Mouse (Mus musculus) hematopoietic multipotent progenitor cell, adult 10-12 weeks (in vitro differentiated cells): ENCODE data around the gene Pou2f2. TPM values are rescaled to one million over a fixed set of nuclear protein-coding genes. Genes with fewer than 3 reads are reported as not detected.

Experiments used
- polyA plus RNA-seq: library from polyadenylated mRNA; stranded (reverse); fragments of >175 nt; gene quantifications from 2 replicates; pipeline ENCODE4 v1.2.3, GENCODE M21; 2012; ENCODE audit warnings: low replicate concordance

Pou2f2 gene
- polyA plus RNA-seq, result 393 and 487 TPM in 2 replicates

GRCm38 (mm10) chr7:25179606-25180161 is at the start of gene Pou2f2:
Pou2f2 (minus strand) TSS chr7:25179726.

DNA sequence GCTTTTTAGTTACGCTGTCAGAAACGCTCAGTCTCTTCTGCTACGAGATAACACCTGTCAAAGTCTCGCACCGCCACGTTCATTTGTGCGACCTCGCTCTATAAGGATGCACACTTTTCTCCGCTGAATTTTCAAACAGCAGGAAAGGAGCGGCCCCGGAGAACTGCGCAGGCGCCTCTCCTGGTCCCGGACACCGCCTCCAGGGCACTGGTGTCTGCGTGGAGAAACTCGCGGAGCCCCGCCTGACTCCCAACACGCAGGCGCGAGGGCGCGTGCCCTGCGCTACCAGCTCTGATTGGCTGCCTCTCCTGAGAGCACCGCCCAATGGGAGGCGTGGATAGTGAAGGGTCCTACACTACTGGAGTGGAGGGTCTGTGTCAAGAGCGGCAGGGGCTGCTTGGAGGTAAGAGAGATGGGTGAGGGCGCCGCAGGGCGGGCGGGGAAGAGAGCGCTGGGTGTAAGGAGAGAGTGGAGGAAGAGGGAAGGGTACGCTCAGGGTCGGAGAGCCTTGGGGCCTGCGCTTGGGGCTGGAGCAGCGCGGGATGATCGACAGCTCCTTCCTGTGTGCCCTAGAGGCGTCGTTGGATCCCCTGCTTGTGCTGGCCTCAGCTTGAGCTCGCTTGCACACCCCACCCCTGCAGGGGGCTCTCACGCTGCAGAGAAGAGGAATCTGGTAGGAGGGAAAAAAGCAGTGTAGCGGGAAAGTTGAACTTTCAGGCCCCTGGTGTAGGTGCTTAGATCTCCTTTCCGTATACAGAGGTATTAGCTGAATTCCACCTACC is 41.8 kb upstream of the Pou2f2 start, which contains the start of gene Zfp526:
Zfp526 (plus strand) TSS at position 324 of the 782 bp plus-strand sequence.

GRCm38 (mm10) chr7:25220457-25221101 is 41.1 kb upstream of the Pou2f2 start, which contains the start of gene Dedd2:
Dedd2 (minus strand) TSS chr7:25220615.

DNA sequence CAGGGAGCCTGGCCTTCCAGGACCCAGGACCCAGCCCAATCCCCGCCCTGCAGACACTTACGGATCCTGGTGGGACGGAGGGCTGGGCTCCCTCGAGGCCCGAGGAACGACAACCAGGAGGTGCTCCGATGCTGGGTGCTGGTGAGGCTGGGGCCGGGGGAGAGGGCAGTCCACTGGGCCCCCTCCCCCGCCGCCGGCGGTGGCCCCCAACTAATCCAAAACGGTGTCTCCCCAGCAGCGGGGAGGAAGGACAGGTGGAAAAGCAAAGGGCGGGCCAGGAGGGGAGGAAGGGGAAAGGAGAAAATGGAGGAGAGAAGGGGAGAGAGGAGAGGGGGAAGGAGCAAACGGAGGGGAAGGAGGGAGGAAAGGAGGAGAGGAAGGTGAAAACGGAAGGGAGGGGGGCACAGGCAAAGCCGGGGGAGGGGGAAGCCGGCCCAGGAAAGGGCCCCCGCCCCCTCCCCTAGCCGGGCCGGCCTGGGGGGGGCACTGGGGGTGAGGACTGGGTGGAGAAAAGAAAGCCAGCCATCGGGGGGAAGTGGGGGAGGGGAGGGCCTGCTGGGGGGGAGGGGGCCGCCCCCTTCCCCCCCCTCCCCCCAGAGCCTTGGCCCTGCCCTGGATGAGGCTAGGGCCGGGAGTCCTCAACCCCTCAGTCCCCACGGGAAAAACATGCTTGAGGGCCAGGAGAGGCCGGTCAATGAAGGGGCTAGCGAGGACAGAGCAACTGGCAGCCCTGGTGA is 107.4 kb downstream of the Pou2f2 start, which contains the start of the genes Grik5 and Zfp574:
Grik5 (minus strand) TSS at position 368 of the 737 bp plus-strand sequence.
Zfp574 (plus strand) TSS at position 589 of the 737 bp plus-strand sequence.

Other genes with a start within 250 kb of the Pou2f2 start
- gene Gm4881, start 235.2 kb downstream of the Pou2f2 start, polyA plus RNA-seq, result 0.17 TPM in 1 of 2 replicates, not detected in the other
- 384 and 783 TPM in 2 replicates for gene Rabac1, start 207.0 kb downstream of the Pou2f2 start, polyA plus RNA-seq
- 50.1 and 135 TPM in 2 replicates for gene Atp1a3, start 173.8 kb downstream of the Pou2f2 start, polyA plus RNA-seq
- gene Grik5, start 107.4 kb downstream of the Pou2f2 start, polyA plus RNA-seq, result 7.5 and 16.2 TPM in 2 replicates
- 46.0 and 87.0 TPM in 2 replicates for gene Zfp574, start 107.2 kb downstream of the Pou2f2 start, polyA plus RNA-seq
- gene Dedd2, start 40.9 kb upstream of the Pou2f2 start, polyA plus RNA-seq, result 86.8 and 170 TPM in 2 replicates
- 19.3 and 28.6 TPM in 2 replicates for gene Zfp526, start 41.7 kb upstream of the Pou2f2 start, polyA plus RNA-seq
- gene Gsk3a, start 58.1 kb upstream of the Pou2f2 start, polyA plus RNA-seq, result 120 and 195 TPM in 2 replicates
- gene Erf, start 71.0 kb upstream of the Pou2f2 start, polyA plus RNA-seq, result 56.1 and 93.1 TPM in 2 replicates
- 539 and 737 TPM in 2 replicates for gene Cic, start 88.0 kb upstream of the Pou2f2 start, polyA plus RNA-seq
- gene Pafah1b3, start 118.3 kb upstream of the Pou2f2 start, polyA plus RNA-seq, result 45.5 and 59.6 TPM in 2 replicates
- 0.18 TPM in 1 of 2 replicates, not detected in the other for gene Prr19, start 121.7 kb upstream of the Pou2f2 start, polyA plus RNA-seq
- 0.31 TPM in 1 of 2 replicates, not detected in the other for gene Tmem145, start 126.4 kb upstream of the Pou2f2 start, polyA plus RNA-seq
- 3.7 and 7.4 TPM in 2 replicates for gene Megf8, start 137.4 kb upstream of the Pou2f2 start, polyA plus RNA-seq
- not detected in 2 replicates for gene Cnfn, start 190.0 kb upstream of the Pou2f2 start, polyA plus RNA-seq
- gene Lipe, start 219.0 kb upstream of the Pou2f2 start, polyA plus RNA-seq, result 34.3 and 37.0 TPM in 2 replicates
- not detected in 2 replicates for gene Cxcl17, start 233.2 kb upstream of the Pou2f2 start, polyA plus RNA-seq